Mouse (Mus musculus) kidney, postnatal 36 days (tissue): Measurements from ENCODE around the gene Cyb5r1.

ENCODE experiments used
- DNase-seq, 2 experiments: peaks; one replicate each; pipeline ENCODE4 v3.0.0; 2021 to 2022; ENCODE audit warnings: mixed read lengths in 2 of 2

Cyb5r1 gene

GRCm38 (mm10) chr1:134405509-134406413, at the start of gene Cyb5r1:
Gene Cyb5r1, plus strand, starts transcription at chr1:134405559.
- DNase-seq: peak; percentile 83 to 91

DNA sequence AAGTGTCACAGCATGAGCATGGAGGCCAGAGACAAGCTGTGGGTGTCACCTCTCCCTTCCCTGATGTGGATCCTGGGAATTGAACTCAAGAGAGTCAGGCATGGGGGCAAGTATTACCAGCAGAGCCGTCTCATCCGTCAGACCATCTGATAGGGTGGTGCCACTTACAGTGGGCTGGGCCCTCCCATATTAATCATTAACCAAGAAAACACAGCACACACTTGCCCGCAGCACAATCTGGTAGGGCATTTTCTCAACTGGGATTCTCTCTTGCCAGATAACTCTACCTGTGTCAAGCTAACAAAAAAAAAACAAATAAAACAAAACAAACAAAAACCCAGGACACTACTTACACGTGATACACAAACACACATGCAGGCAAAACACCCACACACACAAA, 47.9 kb upstream of the Cyb5r1 start:
- DNase-seq: peak; percentile 31 to 44

GRCm38 (mm10) chr1:134360656-134361055, 44.7 kb upstream of the Cyb5r1 start:
- no peak for DNase-seq

DNA sequence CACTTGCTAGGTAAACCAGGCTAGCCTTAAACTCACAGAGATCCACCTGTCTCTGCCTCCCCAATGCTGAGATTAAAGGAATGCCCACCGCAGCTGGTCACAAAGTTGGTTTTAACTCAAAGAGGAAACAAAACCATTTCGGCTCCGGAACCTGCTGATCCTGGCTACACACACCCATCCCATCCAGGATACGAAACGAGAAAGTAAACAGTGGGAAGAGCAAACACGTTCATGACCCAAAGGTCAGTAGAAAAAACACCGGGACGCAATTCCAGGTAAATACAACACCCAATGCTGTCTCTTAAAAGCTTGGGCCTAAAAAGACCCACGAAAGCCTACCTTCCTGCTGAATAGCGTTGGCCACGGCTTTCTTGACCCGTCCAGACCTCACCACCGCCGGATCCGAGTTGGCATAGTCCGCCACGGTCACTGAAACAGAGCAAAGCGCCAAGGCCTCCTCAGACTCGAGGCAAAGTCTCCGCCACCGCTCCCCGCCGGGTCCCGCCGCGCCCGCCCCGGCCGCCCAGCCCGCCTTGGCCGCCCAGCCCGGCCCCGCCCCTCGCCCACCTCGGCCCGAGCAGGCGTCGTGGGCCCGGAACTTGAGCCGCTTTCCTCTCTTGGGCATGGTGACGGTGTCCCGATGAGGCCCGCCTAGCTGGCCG, 44.0 kb upstream of the Cyb5r1 start:
- DNase-seq: peak; percentile 2 to 16

GRCm38 (mm10) chr1:134361857-134362212, 43.5 kb upstream of the Cyb5r1 start, which contains the start of gene Tmem183a:
Gene Tmem183a, minus strand, starts transcription at chr1:134361979.
- DNase-seq: peak; percentile 97 to 99

DNA sequence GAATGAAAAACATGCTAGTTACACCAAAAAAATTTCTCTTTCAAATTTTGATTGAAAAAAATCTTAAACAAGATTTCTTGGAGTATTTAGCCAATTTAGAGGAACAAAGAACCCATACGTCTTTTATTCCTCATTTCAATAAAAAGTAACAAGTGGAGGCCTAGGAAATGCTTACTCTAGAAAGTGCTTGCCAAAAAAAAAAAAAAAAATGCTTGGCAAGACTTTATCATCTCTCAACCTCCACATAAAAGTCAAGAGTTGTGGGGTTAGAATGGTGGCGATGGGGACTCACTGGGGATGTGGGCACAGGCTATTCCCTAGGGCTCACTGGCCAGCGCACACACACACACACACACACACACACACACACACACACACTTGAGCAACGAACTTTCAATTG, 42.2 kb upstream of the Cyb5r1 start:
- DNase-seq: no peak

- no peak for DNase-seq
Measured at GRCm38 (mm10) chr1:134365491-134365890, 39.9 kb upstream of the Cyb5r1 start.

DNA sequence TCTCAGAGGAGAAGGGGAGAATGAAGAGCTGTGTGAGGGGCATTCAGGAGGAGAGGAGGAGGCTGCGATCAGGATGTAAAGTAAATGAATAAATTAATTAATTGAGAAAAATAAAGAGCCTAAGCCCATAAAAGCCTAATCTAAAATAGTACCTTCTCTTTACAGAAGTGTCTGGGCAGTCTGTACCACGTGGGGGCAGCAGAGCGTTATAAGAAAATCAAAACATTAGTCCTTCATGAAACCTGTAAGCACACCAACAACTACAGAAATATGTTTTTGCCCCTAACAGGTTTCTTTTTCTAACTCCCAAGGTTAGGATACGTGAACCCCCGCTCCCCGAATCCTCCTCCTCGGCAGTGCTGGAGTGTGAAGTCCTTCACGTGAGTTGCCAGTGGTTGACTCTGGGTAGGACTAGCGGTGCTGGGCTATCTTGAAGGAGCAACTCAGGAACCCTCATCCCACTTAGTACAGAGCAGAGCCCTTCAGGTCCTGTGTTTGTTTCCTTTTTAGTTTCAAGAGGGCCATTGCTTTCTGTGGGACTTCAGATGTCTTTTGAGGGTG, 36.5 kb upstream of the Cyb5r1 start:
- DNase-seq: peak; percentile 66 to 88

GRCm38 (mm10) chr1:134374124-134374523, 31.2 kb upstream of the Cyb5r1 start:
- no peak for DNase-seq

- DNase-seq: no peak
Measured at GRCm38 (mm10) chr1:134381051-134381450, 24.3 kb upstream of the Cyb5r1 start.

GRCm38 (mm10) chr1:134381795-134382625, 23.3 kb upstream of the Cyb5r1 start:
- peak in 1 of 2 experiments; percentile 13 for DNase-seq

GRCm38 (mm10) chr1:134384581-134384980, 20.8 kb upstream of the Cyb5r1 start:
- no peak for DNase-seq

DNA sequence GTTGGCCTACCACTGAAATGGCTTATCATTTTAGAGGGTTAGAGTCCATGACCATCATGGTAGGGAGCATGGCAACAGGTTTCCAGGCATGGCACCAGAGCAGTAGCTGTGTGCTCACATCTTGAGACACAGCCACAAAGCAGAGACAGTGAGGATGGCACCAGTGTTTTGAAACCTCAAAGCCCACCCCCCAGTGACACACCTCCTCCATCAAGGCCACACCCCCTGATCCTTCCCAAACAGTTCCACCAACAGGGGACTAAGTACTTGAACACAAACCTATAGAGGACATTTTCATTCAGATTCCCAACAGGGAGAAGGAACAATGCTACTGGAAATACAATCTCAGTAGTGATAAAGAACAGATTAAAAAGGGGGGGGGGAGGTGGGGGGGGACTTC, 20.2 kb upstream of the Cyb5r1 start:
- DNase-seq: no peak

DNA sequence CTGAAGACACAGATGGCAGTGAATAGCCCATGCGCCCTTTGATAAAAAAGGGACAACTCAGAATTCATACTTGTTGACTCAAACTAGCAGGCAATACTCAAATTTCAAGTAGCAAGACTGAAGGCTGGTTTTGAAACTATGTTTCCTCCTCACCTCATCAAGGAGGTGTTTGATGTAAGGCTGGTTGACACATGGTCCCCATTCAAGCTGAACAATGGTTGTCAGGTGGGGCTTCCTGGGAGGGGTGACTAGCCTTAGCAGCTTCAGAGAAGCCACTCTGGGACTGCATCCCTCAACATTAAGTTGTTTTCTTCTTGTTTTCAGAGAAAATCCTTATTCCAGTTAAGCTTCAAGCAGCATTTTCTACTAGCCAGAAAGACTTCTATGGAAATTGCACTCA, 19.7 kb upstream of the Cyb5r1 start, which contains the start of gene 4933406M09Rik:
4933406M09Rik (plus strand) TSS at position 275 of the 400 bp plus-strand sequence.
- DNase-seq: no peak

DNA sequence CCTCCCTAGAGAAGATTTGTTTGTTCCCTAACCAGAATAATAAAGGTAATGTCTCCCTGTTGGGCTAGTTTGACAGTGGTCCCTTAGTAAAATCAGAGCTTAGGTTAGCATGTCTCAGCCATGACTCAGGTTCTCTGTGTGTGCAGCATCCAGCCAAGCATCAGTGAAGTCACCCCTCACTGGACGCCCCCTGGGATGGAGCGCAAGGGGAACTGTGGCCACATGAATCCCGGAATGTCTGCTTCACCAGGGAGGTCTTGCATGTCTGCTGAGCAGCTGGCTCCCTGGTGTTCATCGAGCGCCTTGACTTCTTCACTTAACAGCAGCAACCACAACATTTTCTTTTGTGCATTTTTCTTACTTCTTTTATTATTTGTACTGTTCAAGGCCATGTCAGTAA, 11.5 kb upstream of the Cyb5r1 start:
- DNase-seq: no peak

DNA sequence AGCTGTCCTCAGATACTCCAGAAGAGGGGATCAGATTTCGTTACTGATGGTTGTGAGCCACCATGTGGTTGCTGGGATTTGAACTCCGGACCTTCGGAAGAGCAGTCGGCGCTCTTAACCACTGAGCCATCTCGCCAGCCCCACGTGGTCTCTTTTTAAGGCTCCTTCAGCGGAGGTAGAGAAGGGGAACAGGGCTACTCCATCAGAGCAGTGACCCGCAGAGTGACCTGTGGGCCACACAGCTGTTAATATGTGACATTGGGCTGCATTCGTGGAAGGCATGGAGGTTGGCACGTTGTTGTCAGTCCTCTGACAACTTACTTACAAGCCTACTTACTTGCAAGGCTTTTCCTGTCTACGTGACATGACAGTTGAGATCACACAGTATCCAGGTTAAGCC, 7.1 kb upstream of the Cyb5r1 start:
- DNase-seq: peak; percentile 38 to 52

GRCm38 (mm10) chr1:134399735-134400134, 5.6 kb upstream of the Cyb5r1 start:
- DNase-seq: no peak

DNA sequence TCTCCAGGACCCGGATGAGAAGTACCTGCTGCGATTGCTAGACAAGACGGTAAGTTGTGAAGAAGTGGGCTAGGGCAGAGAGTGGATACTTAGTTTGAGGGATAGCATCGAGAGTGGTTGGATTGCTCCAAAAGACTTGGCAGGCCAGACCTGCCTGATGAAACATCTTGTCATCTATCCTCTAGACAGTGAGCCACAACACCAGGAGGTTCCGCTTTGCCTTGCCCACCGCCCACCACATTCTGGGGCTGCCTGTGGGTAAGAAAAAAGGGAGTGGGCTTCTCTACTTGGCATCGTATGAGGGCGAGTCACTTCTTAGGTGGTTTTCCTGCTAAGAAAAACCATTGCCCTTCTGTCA, 1.0 kb downstream of the Cyb5r1 start:
- no peak for DNase-seq

DNA sequence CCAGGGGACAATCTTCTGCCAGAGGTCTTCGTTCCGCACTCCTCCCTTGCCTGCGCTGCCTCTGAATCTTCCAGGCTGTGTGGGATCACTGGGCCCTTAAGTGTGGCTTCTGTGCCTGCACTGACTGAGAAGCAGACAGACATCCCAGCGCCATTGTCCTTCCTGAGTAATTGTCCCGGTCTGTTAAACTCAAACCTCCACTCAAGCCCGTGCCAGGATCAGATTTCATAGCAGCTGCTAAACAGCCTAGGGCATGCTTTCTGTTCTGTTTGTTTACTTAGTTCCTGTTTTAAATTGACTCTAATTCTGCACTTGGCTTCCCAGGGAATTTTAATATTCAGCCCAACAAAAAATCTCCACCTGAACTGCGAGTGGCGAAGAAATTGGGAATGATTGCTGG, 2.7 kb downstream of the Cyb5r1 start:
- peak; percentile 57 to 61 for DNase-seq

DNA sequence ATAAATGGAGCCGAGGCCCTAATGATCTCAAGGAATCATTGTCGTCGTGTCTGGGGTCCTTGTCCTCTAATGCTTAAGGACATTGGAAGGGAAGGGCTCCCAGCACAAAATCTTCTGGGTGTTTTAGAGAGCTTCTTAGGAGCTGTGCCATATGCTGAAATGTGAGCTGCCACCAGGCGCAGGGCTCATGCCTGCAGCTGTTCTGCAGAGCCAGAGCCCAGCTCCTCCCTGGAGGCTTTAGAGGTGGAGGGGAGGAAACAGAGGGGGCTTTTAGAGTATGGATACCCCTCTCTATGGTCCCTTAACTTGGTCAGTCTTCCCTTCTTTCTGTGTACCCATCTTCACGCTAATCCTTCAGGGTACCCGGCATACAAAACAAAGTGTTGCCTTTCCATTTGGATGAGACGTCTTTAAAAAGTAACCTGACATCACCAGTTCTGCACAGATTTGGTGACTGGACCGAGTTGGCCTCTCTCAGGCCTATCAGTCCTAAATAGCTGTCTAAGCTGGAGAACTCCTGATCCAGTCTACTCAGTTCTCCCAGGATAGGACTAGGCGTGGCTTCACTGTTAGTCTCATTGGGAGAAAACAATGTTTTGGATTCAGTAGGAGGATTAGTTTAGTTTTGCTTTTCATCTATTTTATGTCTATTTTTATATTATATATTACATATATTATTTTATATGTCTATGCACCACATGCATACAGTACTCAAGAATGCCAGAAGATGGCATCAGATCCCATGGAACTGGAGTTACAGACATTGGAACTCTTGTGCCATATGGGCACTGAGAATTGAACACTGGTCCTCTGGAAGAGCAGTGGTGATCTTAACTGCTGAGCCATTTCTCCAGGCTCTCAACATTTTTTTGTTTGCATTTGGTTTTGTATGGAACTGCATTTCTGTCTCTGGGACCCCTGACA, 6.6 kb downstream of the Cyb5r1 start:
- DNase-seq: no peak

DNA sequence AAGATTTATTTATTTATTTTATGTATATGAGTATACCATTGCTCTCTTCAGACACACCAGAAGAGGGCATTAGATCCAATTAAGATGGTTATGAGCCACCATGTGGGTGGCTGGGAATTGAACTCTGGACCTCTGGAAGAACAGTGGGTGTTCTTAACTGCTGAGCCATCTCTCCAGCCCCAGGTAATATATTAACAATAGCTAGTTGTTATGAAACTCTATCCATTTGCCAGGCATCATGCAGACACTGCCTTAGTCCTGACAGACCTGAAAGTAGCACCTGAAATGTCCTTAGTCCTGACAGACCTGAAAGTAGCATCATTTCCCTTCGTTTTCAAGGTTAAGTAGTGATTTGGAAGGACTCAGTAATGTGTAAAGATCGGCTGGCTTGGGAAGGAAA, 8.7 kb downstream of the Cyb5r1 start:
- peak; percentile 45 to 52 for DNase-seq
